Mouse (Mus musculus) Muller cell, postnatal 12 days (primary cell): ENCODE results near the gene Gm43302.
"Not testable (repeated sequence)": the region's sequence is repeated elsewhere in the genome, so short reads cannot be mapped to it uniquely, and the experiment has no call there.

Experiments used
- DNase-seq: peaks from one replicate; pipeline ENCODE4 v3.0.0-alpha.2; 2015; ENCODE audit errors: inconsistent ontology term

Gm43302 gene

GRCm38 (mm10) chr5:105199149-105199548 is 94.3 kb downstream of the Gm43302 start:
- not testable (repeated sequence) for DNase-seq

GRCm38 (mm10) chr5:105197915-105198560 is 95.5 kb downstream of the Gm43302 start:
- not testable (repeated sequence) for DNase-seq

GRCm38 (mm10) chr5:105196308-105196707 is 97.2 kb downstream of the Gm43302 start:
- DNase-seq: not testable (repeated sequence)

GRCm38 (mm10) chr5:105192536-105192935 is 101.0 kb downstream of the Gm43302 start:
- not testable (repeated sequence) for DNase-seq

GRCm38 (mm10) chr5:105181446-105181845 is 112.0 kb downstream of the Gm43302 start:
- no peak for DNase-seq
